19 mouse cellular contexts compared by ENCODE assay signal in genomic region chr16:48738429-48738828, GRCm38 (mm10). TPM values are rescaled to one million over a fixed set of nuclear protein-coding genes. Genes with fewer than 3 reads are reported as not detected.
"Had no signal": no experiment of that assay in that cellular context is flagged by ENCODE, and none has a peak within 500 bp of the region (broad histone marks: within the 10 kb centered on the region; RNA-seq: fewer than 3 reads in every experiment).

No protein-coding gene starts in this region.

- DNase-seq: liver, postnatal 0 days; lung, adult 2 months; lung, postnatal 14 days; lung, postnatal 36 days; right cerebral cortex, postnatal 14 days; right cerebral cortex, postnatal 4 days; spleen, adult 18-20 months; thymus, adult 18-20 months; thymus, postnatal 14 days; thymus, postnatal 36 days had no signal

- H3K9ac ChIP-seq: liver, embryonic 15.5 days; liver, postnatal 0 days; lung, embryonic 15.5 days; midbrain, embryonic 13.5 days; midbrain, embryonic 15.5 days; neural tube, embryonic 12.5 days had no signal

- H3K9me3 ChIP-seq: liver, embryonic 15.5 days; lung, embryonic 15.5 days; megakaryocyte, embryonic 14.5 days; midbrain, embryonic 13.5 days; midbrain, embryonic 15.5 days; neural tube, embryonic 12.5 days had no signal

- H3K4me3 ChIP-seq: liver, embryonic 15.5 days; lung, embryonic 15.5 days; megakaryocyte, embryonic 14.5 days; midbrain, embryonic 13.5 days; midbrain, embryonic 15.5 days; neural tube, embryonic 12.5 days had no signal

- H3K27ac ChIP-seq: liver, embryonic 15.5 days; lung, embryonic 15.5 days; macrophage; midbrain, embryonic 13.5 days; midbrain, embryonic 15.5 days; neural tube, embryonic 12.5 days had no signal

- H3K4me2 ChIP-seq: liver, embryonic 15.5 days; lung, embryonic 15.5 days; midbrain, embryonic 11.5 days; midbrain, embryonic 13.5 days; midbrain, embryonic 15.5 days; neural tube, embryonic 12.5 days had no signal

- ATAC-seq: liver, postnatal 0 days; lung, postnatal 0 days; midbrain, embryonic 13.5 days; midbrain, embryonic 15.5 days had no signal

- H3K36me3 ChIP-seq: liver, embryonic 15.5 days; lung, embryonic 15.5 days; midbrain, embryonic 13.5 days; midbrain, embryonic 15.5 days; neural tube, embryonic 12.5 days had no signal

- H3K27me3 ChIP-seq: liver, embryonic 15.5 days; lung, embryonic 15.5 days; megakaryocyte, embryonic 14.5 days; midbrain, embryonic 13.5 days; midbrain, embryonic 15.5 days; neural tube, embryonic 12.5 days had no signal

- H3K4me1 ChIP-seq: liver, embryonic 15.5 days; lung, embryonic 15.5 days; megakaryocyte, embryonic 14.5 days; midbrain, embryonic 13.5 days; midbrain, embryonic 15.5 days; neural tube, embryonic 12.5 days had no signal

RNA-seq across cellular contexts. Expression of gene Trat1, which starts 33.4 kb away (rescaled TPM):
- polyA plus RNA-seq: liver, embryonic 15.5 days; liver, postnatal 0 days; macrophage; midbrain, embryonic 11.5 days; midbrain, embryonic 15.5 days; neural tube, embryonic 12.5 days had no signal
